Mouse (Mus musculus) bone marrow, adult 2 months (tissue): ENCODE measurements around the gene Tedc2. TPM values are rescaled to one million over a fixed set of nuclear protein-coding genes. Genes with fewer than 3 reads are reported as not detected.

Experiments used
- H3K27ac ChIP-seq: fragments of 200-500 bp; 2 replicates; pipeline ENCODE4 v1.5.1; 2012; ENCODE audit warnings: low read depth, mild to moderate bottlenecking, control low read depth, inconsistent platforms, low read length; ENCODE audit not compliant: control insufficient read depth, poor library complexity, insufficient read depth
- H3K4me1 ChIP-seq: fragments of 200-500 bp; 2 replicates; pipeline ENCODE4 v1.6.1; 2011; ENCODE audit warnings: low read length; ENCODE audit not compliant: control insufficient read depth, insufficient read depth
- H3K4me3 ChIP-seq: fragments of 200-500 bp; replicated peaks from 2 replicates; pipeline ENCODE3; 2011; ENCODE audit warnings: mild to moderate bottlenecking, low read depth, low read length, control low read depth; ENCODE audit not compliant: control insufficient read depth
- CTCF ChIP-seq: fragments of 200-500 bp; IDR thresholded peaks from 2 replicates; pipeline ENCODE4 v1.5.1; 2011; ENCODE audit warnings: low read length, control low read depth; ENCODE audit not compliant: control insufficient read depth, insufficient read depth
- POLR2A ChIP-seq: fragments of 200-500 bp; IDR thresholded peaks from 2 replicates; pipeline ENCODE4 v1.6.1; 2011; ENCODE audit warnings: low read depth, mild to moderate bottlenecking, control low read depth, low read length, borderline replicate concordance; ENCODE audit not compliant: control insufficient read depth
- WGBS: fragments of 180-500 bp; shearing (Covaris S2); methylation state at CpG from one replicate; pipeline ENCODE4 v1.1.7; 2018; 5-methylcytosine and 5-hydroxymethylcytosine counted together
- polyA plus RNA-seq: library from polyadenylated mRNA; stranded (reverse); fragments of >200 nt; gene quantifications from 2 replicates; pipeline ENCODE4 v1.2.4, GENCODE M21; 2011; ENCODE audit warnings: low replicate concordance; ENCODE audit not compliant: missing spikeins, insufficient read depth, insufficient read length

The Tedc2 gene
- polyA plus RNA-seq, 1 experiment = 15.1 TPM

DNA sequence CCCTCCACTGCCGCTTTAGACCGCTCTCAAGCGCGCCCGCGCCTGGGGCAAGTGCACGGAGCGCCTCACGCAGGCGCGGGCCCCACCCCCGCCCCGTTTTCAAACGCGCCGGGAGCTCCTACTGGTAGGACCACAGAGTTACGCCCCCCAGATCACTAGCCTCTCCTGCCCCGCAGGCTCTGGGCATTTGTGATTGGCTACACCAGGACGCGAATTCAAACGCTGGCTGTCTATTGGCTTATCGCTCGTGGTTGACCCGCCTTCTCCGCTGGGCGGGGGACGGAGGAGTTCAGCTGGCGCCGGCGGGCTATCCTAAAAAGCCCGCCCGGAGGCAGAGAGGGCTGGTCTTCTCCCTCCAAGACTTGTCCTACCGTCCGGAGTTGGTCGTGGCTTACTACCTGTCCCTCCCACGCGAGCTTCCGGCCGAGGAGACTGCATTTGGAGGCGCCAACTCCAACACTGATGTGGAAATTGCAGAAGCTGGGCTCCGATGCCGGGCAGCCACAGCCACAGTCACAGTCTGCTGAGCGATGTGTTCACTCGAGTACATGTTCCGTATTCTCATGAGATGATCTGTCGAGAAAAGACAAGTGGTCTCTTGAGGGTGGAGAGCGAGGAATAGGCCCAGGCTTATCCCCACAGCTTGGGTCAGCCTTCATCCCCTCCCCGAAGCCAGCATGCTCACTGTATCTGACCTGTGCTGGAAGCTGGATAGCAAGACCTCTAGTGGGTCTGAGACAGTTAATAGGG, 30.8 kb upstream of the Tedc2 start, which contains the start of gene Ccnf:
Ccnf (minus strand) TSS at position 165 of the 750 bp plus-strand sequence.
- Histone ChIP-seq H3K4me1 (no peaks in the 10 kb centered on the region), H3K4me3 (peak within 1 kb of the TSS; percentile 85), H3K27ac (peak within 1 kb of the TSS; percentile 86)
- WGBS = under 1% methylated on average over 48 of the region's 48 CpGs
- TF ChIP-seq POLR2A (peak; percentile 93), CTCF (peak; percentile 17; the same call in 1 of the 2 replicates)

DNA sequence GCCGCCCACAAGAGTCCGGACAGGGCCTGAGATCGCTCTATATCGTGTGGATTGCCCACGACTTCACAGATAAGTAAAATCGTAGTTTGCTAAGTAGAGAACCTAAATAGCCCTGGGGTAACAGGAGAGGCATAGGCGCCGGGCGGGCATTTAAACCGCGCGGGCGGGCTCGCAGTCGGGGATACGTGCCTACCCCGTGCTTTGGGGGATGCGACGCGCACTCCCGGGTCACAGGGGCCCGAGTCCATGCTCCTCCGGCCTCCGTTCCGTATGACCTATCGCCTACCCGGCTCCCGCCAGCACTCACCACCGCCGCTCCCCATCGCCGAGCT, 30.3 kb upstream of the Tedc2 start:
- H3K27ac ChIP-seq = peak overlapping the region; percentile 73
- H3K4me3 ChIP-seq = peak overlapping the region; percentile 85
- under 1% methylated on average over 32 of the region's 32 CpGs for WGBS
- H3K4me1 ChIP-seq = no peaks in the 10 kb centered on the region
- TF ChIP-seq POLR2A (no peak; the same call in 1 of the 2 replicates), CTCF (no peak)

GRCm38 (mm10) chr17:24248641-24249040, 28.0 kb upstream of the Tedc2 start:
- TF ChIP-seq POLR2A (no peak), CTCF (no peak)
- Histone ChIP-seq H3K4me1 (no peaks in the 10 kb centered on the region), H3K4me3 (no peak overlapping the region), H3K27ac (no peak overlapping the region)
- 98% methylated on average over 2 of the region's 2 CpGs for WGBS

- no peak overlapping the region for H3K27ac ChIP-seq
- TF ChIP-seq CTCF (no peak), POLR2A (no peak)
- no peak overlapping the region for H3K4me3 ChIP-seq
- H3K4me1 ChIP-seq = no peaks in the 10 kb centered on the region
- WGBS = 99% methylated on average over 8 of the region's 8 CpGs
Observed at GRCm38 (mm10) chr17:24244061-24244460, 23.4 kb upstream of the Tedc2 start.

DNA sequence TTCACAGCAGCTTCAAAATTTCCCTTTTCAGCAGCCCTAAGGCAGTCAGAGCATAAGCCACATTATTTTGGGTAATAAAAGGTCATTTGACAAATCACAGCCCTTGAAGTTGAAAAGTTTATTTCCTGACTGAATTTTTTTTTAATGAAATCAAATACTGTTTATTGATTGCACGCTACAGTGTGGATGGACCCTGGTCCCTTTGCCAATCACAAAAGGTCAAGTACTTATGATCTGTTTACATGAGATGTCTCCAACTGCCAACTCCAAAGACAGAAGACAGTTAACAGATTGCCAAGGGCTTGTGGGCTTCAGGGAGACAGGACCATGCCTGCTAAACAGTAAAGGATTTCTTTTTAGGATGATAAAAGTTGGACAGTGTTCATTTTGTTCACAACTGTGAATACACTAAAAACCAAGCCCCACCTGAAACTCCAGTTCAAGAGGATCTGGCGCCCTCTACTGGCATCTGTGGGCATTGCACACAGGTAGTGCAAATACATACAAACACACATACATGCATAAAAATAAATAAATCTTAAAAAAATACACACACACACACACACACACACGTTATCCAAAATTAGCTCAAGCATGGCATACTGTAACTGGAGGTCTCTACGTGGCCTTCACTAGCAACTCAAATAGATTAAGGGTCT, 22.8 kb upstream of the Tedc2 start:
- WGBS = 92% methylated on average over 4 of the region's 4 CpGs
- TF ChIP-seq POLR2A (no peak), CTCF (peak; percentile 66)
- H3K27ac ChIP-seq = no peak overlapping the region
- H3K4me3 ChIP-seq = no peak overlapping the region
- no peaks in the 10 kb centered on the region for H3K4me1 ChIP-seq

GRCm38 (mm10) chr17:24236921-24237320, 16.3 kb upstream of the Tedc2 start:
- no peaks in the 10 kb centered on the region for H3K4me1 ChIP-seq
- no peak overlapping the region for H3K27ac ChIP-seq
- H3K4me3 ChIP-seq = no peak overlapping the region
- TF ChIP-seq POLR2A (no peak), CTCF (no peak)
- WGBS = 95% methylated on average over 7 of the region's 7 CpGs

DNA sequence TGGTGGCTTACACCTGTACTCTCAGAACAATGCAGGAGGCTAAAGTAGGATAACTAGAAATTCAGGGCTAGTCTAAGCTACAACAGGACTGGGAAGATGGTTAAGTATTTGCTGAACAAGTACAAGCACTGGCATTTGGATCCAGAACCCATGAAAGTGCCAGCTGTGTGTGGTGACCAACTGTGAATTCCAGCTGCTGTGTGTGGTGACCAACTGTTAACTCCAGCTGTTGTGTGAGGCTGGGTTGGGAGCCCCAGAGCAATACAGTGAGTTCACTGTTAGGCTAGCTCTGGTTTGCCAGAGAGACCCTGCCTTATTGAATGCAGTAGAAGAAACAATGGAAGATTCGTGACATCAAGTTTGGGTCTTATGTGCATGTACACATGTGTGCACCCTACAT, 15.8 kb upstream of the Tedc2 start:
- Histone ChIP-seq H3K4me3 (no peak overlapping the region), H3K4me1 (no peaks in the 10 kb centered on the region), H3K27ac (no peak overlapping the region)
- TF ChIP-seq POLR2A = no peak
- TF ChIP-seq CTCF = no peak
- 97% methylated on average over 1 of the region's 1 CpGs for WGBS

DNA sequence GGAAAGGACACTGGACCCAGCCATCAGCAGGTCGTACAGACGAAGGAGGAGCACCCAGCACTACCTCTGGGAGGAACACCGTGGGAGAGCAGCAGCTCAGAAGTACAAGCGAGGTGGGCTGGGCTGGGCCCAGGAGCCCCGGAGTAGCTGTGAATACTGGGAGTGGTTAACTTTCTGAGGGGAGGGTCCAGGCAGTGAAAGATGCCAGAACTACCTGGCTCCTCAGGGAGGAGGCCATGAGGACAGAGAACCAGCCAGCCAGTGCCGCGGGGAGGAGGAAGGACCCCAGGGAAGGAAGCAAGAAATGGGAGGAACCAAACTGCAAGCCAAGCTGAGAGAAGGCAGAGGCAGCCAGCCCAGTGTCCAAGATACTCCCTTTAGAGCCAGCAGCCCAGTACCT, 7.3 kb upstream of the Tedc2 start:
- no peaks in the 10 kb centered on the region; the same call in 1 of the 2 replicates for H3K4me1 ChIP-seq
- TF ChIP-seq CTCF (no peak), POLR2A (no peak)
- WGBS = 93% methylated on average over 7 of the region's 7 CpGs

More for the DNA sequence above, 7.3 kb upstream of the Tedc2 start:
- Histone ChIP-seq H3K27ac (no peak overlapping the region), H3K4me3 (no peak overlapping the region)
